24 mouse cellular contexts compared by ENCODE assay signal in genomic region chr12:33024524-33024923, GRCm38 (mm10).
DNase-seq lines count a peak whose midpoint lies in the region; ATAC-seq lines count a peak whose summit lies in the region.
"Had no signal": no experiment of that assay in that cellular context is flagged by ENCODE, and none has a peak within 500 bp of the region (broad histone marks: within the 10 kb centered on the region; RNA-seq: fewer than 3 reads in every experiment).

No protein-coding gene starts in this region.

- 0 out of 2 replicates have a peak, but pooled peaks have one; percentile 20 for ATAC-seq in megakaryocyte progenitor cell, adult 5-6 weeks (replicated peaks; ENCODE audit: poor library complexity)
- ATAC-seq in kidney, embryonic 15.5 days (replicated peaks; ENCODE audit: low FRiP score): no peak
- ATAC-seq: CD4-positive, CD25-positive, alpha-beta regulatory T cell, adult 4 months; forebrain, embryonic 14.5 days; forebrain, embryonic 16.5 days had no signal

- H3K9ac ChIP-seq in kidney, embryonic 15.5 days: no peak overlapping the region
- H3K9ac ChIP-seq: embryonic facial prominence, embryonic 12.5 days; forebrain, embryonic 12.5 days had no signal

- no peak overlapping the region for H3K4me3 ChIP-seq in kidney, embryonic 15.5 days (replicated peaks)
- H3K4me3 ChIP-seq: embryonic facial prominence, embryonic 10.5 days; embryonic facial prominence, embryonic 12.5 days; forebrain, embryonic 10.5 days; forebrain, embryonic 12.5 days had no signal

- peaks cover 13% of the 10 kb centered on the region for H3K4me1 ChIP-seq in kidney, embryonic 15.5 days

- H3K27ac ChIP-seq in kidney, embryonic 15.5 days: no peak overlapping the region
- H3K27ac ChIP-seq: embryonic facial prominence, embryonic 10.5 days; embryonic facial prominence, embryonic 12.5 days; forebrain, embryonic 10.5 days; forebrain, embryonic 12.5 days had no signal

- 58% methylated on average over 6 of the region's 6 CpGs for WGBS in kidney, embryonic 15.5 days

- H3K36me3 ChIP-seq in kidney, embryonic 15.5 days: no peaks in the 10 kb centered on the region
- H3K36me3 ChIP-seq: embryonic facial prominence, embryonic 10.5 days; embryonic facial prominence, embryonic 12.5 days; forebrain, embryonic 10.5 days; forebrain, embryonic 12.5 days; G1E had no signal

- no peak overlapping the region for H3K4me2 ChIP-seq in kidney, embryonic 15.5 days
- H3K4me2 ChIP-seq: embryonic facial prominence, embryonic 12.5 days; forebrain, embryonic 12.5 days had no signal

- peak; percentile 74 for DNase-seq in NIH3T3 (ENCODE audit: low read depth)
- peak; percentile 81 for DNase-seq in fibroblast of lung, adult 2 months (ENCODE audit: low read depth)
- DNase-seq in thymus, postnatal 25 days: no peak
- no peak for DNase-seq in urinary bladder, postnatal 36 days (ENCODE audit: low spot score in 2 of 2)
- DNase-seq: adrenal gland, adult 8-10 months; adrenal gland, postnatal 14 days; adrenal gland, postnatal 36 days; B cell, adult 2 months; cerebellum, adult 11-12 months; cerebellum, adult 2 months; cerebellum, adult 9-10 months; cerebellum, postnatal 10 days; cerebellum, postnatal 25 days had no signal

- no peaks in the 10 kb centered on the region for H3K27me3 ChIP-seq in kidney, embryonic 15.5 days
- H3K27me3 ChIP-seq: CH12.LX; embryonic facial prominence, embryonic 12.5 days had no signal

- no peaks in the 10 kb centered on the region for H3K9me3 ChIP-seq in kidney, embryonic 15.5 days (replicated peaks)
- H3K9me3 ChIP-seq: embryonic facial prominence, embryonic 10.5 days; forebrain, embryonic 12.5 days; G1E had no signal

Comparison
In these comparisons a context has a peak if more than half of its experiments do, and no peak if none do; other contexts are left out.
1. DNase-seq: peak in NIH3T3 (single experiment) and fibroblast of lung, adult 2 months (single experiment); none in thymus, postnatal 25 days (single experiment) and urinary bladder, postnatal 36 days (0 of 2).